Comparison of ENCODE assay signal across 7 mouse cellular contexts in genomic region chrX:101641161-101641530, GRCm38 (mm10). TPM values are rescaled to one million over a fixed set of nuclear protein-coding genes. Genes with fewer than 3 reads are reported as not detected.
DNase-seq lines count a peak whose midpoint lies in the region; ATAC-seq and TF ChIP-seq lines count a peak whose summit lies in the region.

No protein-coding gene starts in this region.

- H3K4me2 ChIP-seq in lung, postnatal 0 days (replicated peaks; ENCODE audit: low read depth, low read length): peak overlapping the region; percentile 48
- H3K4me2 ChIP-seq in embryonic facial prominence, embryonic 14.5 days (ENCODE audit: low read depth, low read length): peak overlapping the region; percentile 68
- H3K4me2 ChIP-seq in limb, embryonic 11.5 days (ENCODE audit: low read depth, severe bottlenecking): peak overlapping the region; percentile 49

- H3K27me3 ChIP-seq in lung, postnatal 0 days (replicated peaks; ENCODE audit: insufficient read depth, low read length): no peaks in the 10 kb centered on the region
- peaks cover 24% of the 10 kb centered on the region for H3K27me3 ChIP-seq in embryonic facial prominence, embryonic 14.5 days (replicated peaks; ENCODE audit: control insufficient read depth, insufficient read depth, low read length)
- H3K27me3 ChIP-seq in limb, embryonic 11.5 days (ENCODE audit: control insufficient read depth, insufficient read depth, low read length): peaks cover 18% of the 10 kb centered on the region

- peak overlapping the region; percentile 76 for H3K9ac ChIP-seq in lung, postnatal 0 days (replicated peaks; ENCODE audit: low read depth)
- peak overlapping the region; percentile 84 for H3K9ac ChIP-seq in embryonic facial prominence, embryonic 14.5 days (ENCODE audit: low read depth, low read length)
- peak overlapping the region; percentile 83 for H3K9ac ChIP-seq in limb, embryonic 11.5 days (ENCODE audit: low read length)

- DNase-seq in lung, postnatal 0 days (ENCODE audit: low spot score): no peak
- DNase-seq in lung, postnatal 36 days: no peak
- peak; percentile 3 for DNase-seq in embryonic facial prominence, embryonic 14.5 days (ENCODE audit: low spot score)
- DNase-seq in limb, embryonic 11.5 days (ENCODE audit: low spot score): no peak
- no peak for DNase-seq in cerebellum, adult 8-10 months
- DNase-seq in layer of hippocampus, postnatal 25 days (ENCODE audit: extremely low spot score in 1 of 2, low spot score in 1 of 2): no peak

- H3K27ac ChIP-seq in lung, postnatal 0 days (ENCODE audit: low read length): no peak overlapping the region
- H3K27ac ChIP-seq in embryonic facial prominence, embryonic 14.5 days (replicated peaks; ENCODE audit: low read depth, low read length): peak overlapping the region; percentile 90
- H3K27ac ChIP-seq in limb, embryonic 11.5 days (replicated peaks; ENCODE audit: low read depth, low read length): no peak overlapping the region
- peak overlapping the region; percentile 98 for H3K27ac ChIP-seq in olfactory bulb, adult 2 months (ENCODE audit: insufficient read depth, low read depth, low read length)

- no peak for TF ChIP-seq EP300 in lung, postnatal 0 days (IDR thresholded peaks at IDR 0.05)

- no peak for TF ChIP-seq CTCF in lung, postnatal 0 days (IDR thresholded peaks at IDR 0.05)
- no peak for TF ChIP-seq CTCF in olfactory bulb, adult 2 months (IDR thresholded peaks at IDR 0.05; ENCODE audit: insufficient read depth, low read depth, low read length)

- ATAC-seq in lung, postnatal 0 days: no peak
- no peak for ATAC-seq in embryonic facial prominence, embryonic 14.5 days (ENCODE audit: low read depth)
- no peak for ATAC-seq in limb, embryonic 11.5 days (ENCODE audit: insufficient number of reproducible peaks, low FRiP score, low TSS enrichment, low read depth)

- TF ChIP-seq POLR2A in olfactory bulb, adult 2 months (IDR thresholded peaks at IDR 0.05; ENCODE audit: insufficient read depth, low read depth, low read length): no peak

- peak overlapping the region; percentile 63 for H3K4me3 ChIP-seq in lung, postnatal 0 days (ENCODE audit: low read depth, low read length)
- peak overlapping the region; percentile 66 for H3K4me3 ChIP-seq in embryonic facial prominence, embryonic 14.5 days (ENCODE audit: low read depth, low read length)
- H3K4me3 ChIP-seq in limb, embryonic 11.5 days (ENCODE audit: low read depth, low read length): peak overlapping the region; percentile 66
- H3K4me3 ChIP-seq in olfactory bulb, adult 2 months (ENCODE audit: insufficient read depth, low read depth, low read length): peak overlapping the region; percentile 69

- H3K9me3 ChIP-seq in lung, postnatal 0 days (ENCODE audit: low read length): no peaks in the 10 kb centered on the region
- H3K9me3 ChIP-seq in embryonic facial prominence, embryonic 14.5 days (ENCODE audit: control insufficient read depth, low read length): no peaks in the 10 kb centered on the region
- no peaks in the 10 kb centered on the region for H3K9me3 ChIP-seq in limb, embryonic 11.5 days (ENCODE audit: control insufficient read depth, low read length)

- H3K36me3 ChIP-seq in lung, postnatal 0 days (ENCODE audit: insufficient read depth, low read length): no peaks in the 10 kb centered on the region
- H3K36me3 ChIP-seq in embryonic facial prominence, embryonic 14.5 days (ENCODE audit: control insufficient read depth, insufficient read depth, low read length): peaks cover 8% of the 10 kb centered on the region; the same call in 1 of the 2 replicates
- H3K36me3 ChIP-seq in limb, embryonic 11.5 days (ENCODE audit: control insufficient read depth, insufficient read depth, low read length): peaks cover 2% of the 10 kb centered on the region; the same call in 1 of the 2 replicates

- no peaks in the 10 kb centered on the region; the same call in 1 of the 2 replicates for H3K4me1 ChIP-seq in lung, postnatal 0 days (ENCODE audit: insufficient read depth, low read depth, low read length)
- H3K4me1 ChIP-seq in embryonic facial prominence, embryonic 14.5 days (ENCODE audit: control insufficient read depth, insufficient read depth, low read length): 0 out of 2 replicates have a peak, but pooled peaks cover 5% of the 10 kb centered on the region
- no peaks in the 10 kb centered on the region for H3K4me1 ChIP-seq in limb, embryonic 11.5 days (ENCODE audit: control insufficient read depth, insufficient read depth, low read length)
- H3K4me1 ChIP-seq in olfactory bulb, adult 2 months (ENCODE audit: control insufficient read depth, insufficient read depth, low read length): no peaks in the 10 kb centered on the region

- WGBS in lung, postnatal 0 days: 4% methylated on average over 6 of the region's 6 CpGs
- WGBS in embryonic facial prominence, embryonic 14.5 days: 15% methylated on average over 6 of the region's 6 CpGs
- WGBS in limb, embryonic 11.5 days: 9% methylated on average over 6 of the region's 6 CpGs
- WGBS in olfactory bulb, adult 2 months: 12% methylated on average over 6 of the region's 6 CpGs

RNA-seq across cellular contexts. Expression of gene Ogt, which starts 1.3 kb away (rescaled TPM):
- 76.6 and 88.2 TPM in 2 replicates for polyA plus RNA-seq in lung, postnatal 0 days (2015; fragmentation: Nextera tagmentation; extraction: Ambion mirVana)
- 182 and 200 TPM in 2 replicates for polyA plus RNA-seq in embryonic facial prominence, embryonic 14.5 days (2014; fragmentation: Nextera tagmentation; extraction: Ambion mirVana)
- polyA plus RNA-seq in limb, embryonic 11.5 days (2014; fragmentation: Nextera tagmentation; extraction: Ambion mirVana): 215 and 218 TPM in 2 replicates
- 377 and 593 TPM in 2 replicates for polyA plus RNA-seq in olfactory bulb, adult 2 months (2012; ENCODE audit: insufficient read depth, insufficient read length, low replicate concordance, missing spikeins)
- 100 to 1,000 TPM; 180 to 235 TPM for total RNA-seq in layer of hippocampus, postnatal 25 days (2021)

Comparison
In these comparisons a context has a peak if more than half of its experiments do, and no peak if none do; other contexts are left out.
1. H3K27ac ChIP-seq: peak in embryonic facial prominence, embryonic 14.5 days (single experiment) and olfactory bulb, adult 2 months (single experiment); none in lung, postnatal 0 days (single experiment) and limb, embryonic 11.5 days (single experiment).
2. Peak in every context shown above with its lines, with median percentiles within 50 percentile points of each other: H3K4me2 ChIP-seq, H3K4me3 ChIP-seq and H3K9ac ChIP-seq.